Mouse (Mus musculus) myocyte (in vitro differentiated cells): ENCODE measurements around the gene Unc5c.

ENCODE experiments used
- MYOG ChIP-seq, 3 experiments: IDR thresholded peaks; one replicate each; pipeline ENCODE4 v1.6.1; 2011; ENCODE audit warnings: control low read depth in 2 of 3, low read depth in 2 of 3, mild to moderate bottlenecking in 2 of 3; ENCODE audit not compliant: insufficient read length in 2 of 3, control insufficient read depth in 1 of 3, insufficient read depth in 1 of 3
- TCF12 ChIP-seq: IDR thresholded peaks from one replicate; pipeline ENCODE4 v1.6.1; 2011; ENCODE audit warnings: mild to moderate bottlenecking, control low read depth; ENCODE audit not compliant: poor library complexity, insufficient read depth, severe bottlenecking

- TF ChIP-seq TCF12 (no peak), MYOG (IDR thresholded peaks at IDR 0.05; ENCODE audit: control insufficient read depth in 1 of 3, insufficient read depth in 1 of 3, insufficient read length in 2 of 3, low read depth in 2 of 3) (no peak)
Observed at GRCm38 (mm10) chr3:141465104-141465705, at the start of gene Unc5c.
